Mouse (Mus musculus): ENCODE measurements around the gene Ap1b1.

- no peak for TF ChIP-seq POLR2A (IDR thresholded peaks at IDR 0.05; ENCODE audit: control insufficient read depth, extremely low read depth, insufficient read depth, low read length, poor library complexity)
- TF ChIP-seq CTCF (IDR thresholded peaks at IDR 0.05; ENCODE audit: borderline replicate concordance, control insufficient read depth, extremely low read depth, insufficient read depth, low read length, poor library complexity): no peak
These were observed 2.6 kb downstream of the Ap1b1 start for GRCm38 (mm10) chr11:4989187-4989586.

Data from thymus, adult 2 months (tissue).